Mouse (Mus musculus) kidney, adult 9 months (tissue): ENCODE data around the gene Gm10134.
A peak's percentile ranks its signal among the peaks of the same experiment; 100 is the strongest.
"Not testable (repeated sequence)": the region's sequence is repeated elsewhere in the genome, so short reads cannot be mapped to it uniquely, and the experiment has no call there.

Source experiments
- DNase-seq: peaks from one replicate; pipeline ENCODE4 v3.0.0; 2022

Gene Gm10134

DNA sequence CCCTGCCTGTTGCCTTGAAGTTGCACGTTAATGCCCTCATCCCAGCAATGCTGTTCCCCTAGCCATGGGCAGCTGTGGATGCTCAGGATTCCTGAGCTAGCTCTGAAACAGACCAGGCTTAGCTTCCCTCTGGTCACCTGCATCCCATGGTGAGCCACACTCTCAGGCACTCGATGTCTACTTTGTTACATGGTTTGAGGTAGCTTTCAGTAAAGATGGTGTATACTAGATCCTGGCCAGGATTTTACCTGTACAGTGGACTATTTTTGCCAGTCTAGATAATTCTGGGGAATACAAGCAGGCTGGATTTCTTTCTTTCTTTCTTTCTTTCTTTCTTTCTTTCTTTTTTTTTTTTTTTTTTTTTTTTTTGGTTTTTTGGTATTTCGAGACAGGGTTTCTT lies at the start of gene Gm10134:
Gm10134 (plus strand) TSS at position 301 of the 400 bp plus-strand sequence.
- DNase-seq: no peak

DNA sequence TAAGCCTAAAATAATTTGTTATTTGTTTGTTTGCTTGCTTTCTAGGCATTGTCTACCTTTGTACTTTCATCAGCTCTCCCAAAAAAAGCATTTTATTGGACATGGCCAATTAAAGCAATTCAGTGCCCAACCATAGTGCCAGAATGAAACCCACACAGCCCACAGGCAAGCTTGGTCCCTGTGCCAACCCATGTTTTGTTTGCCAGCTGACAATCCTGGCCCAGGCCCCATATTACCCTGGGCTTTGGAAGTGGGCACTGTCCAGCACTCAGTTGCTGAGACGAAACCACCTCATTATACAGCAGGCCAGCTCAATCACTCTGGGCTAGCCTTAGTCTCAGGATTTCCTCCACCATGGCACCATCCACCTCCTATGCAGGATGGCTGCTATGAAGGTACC lies 49.3 kb upstream of the Gm10134 start:
- DNase-seq: no peak

GRCm38 (mm10) chr2:28463919-28464318 lies 42.0 kb upstream of the Gm10134 start:
- peak; percentile 75 for DNase-seq

DNA sequence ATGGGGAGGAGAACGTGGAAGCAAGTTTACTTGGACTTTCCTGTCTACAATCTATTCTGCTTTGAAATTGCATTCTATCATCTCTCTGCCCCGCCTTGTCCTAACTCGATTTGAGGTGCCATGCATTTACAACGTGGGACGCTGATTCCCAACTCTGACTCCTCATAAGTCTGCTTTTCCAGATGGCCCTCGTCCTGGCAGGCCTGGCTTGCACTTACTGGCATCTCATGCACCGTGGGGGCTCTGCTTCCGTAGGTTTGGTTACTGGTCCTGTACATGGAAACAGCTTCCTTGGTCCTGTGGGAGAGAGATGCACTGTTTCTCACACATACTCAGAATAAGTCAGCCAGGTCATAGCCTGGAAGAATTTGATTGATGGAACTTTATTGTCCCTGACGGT lies 41.0 kb upstream of the Gm10134 start:
- DNase-seq: no peak

DNA sequence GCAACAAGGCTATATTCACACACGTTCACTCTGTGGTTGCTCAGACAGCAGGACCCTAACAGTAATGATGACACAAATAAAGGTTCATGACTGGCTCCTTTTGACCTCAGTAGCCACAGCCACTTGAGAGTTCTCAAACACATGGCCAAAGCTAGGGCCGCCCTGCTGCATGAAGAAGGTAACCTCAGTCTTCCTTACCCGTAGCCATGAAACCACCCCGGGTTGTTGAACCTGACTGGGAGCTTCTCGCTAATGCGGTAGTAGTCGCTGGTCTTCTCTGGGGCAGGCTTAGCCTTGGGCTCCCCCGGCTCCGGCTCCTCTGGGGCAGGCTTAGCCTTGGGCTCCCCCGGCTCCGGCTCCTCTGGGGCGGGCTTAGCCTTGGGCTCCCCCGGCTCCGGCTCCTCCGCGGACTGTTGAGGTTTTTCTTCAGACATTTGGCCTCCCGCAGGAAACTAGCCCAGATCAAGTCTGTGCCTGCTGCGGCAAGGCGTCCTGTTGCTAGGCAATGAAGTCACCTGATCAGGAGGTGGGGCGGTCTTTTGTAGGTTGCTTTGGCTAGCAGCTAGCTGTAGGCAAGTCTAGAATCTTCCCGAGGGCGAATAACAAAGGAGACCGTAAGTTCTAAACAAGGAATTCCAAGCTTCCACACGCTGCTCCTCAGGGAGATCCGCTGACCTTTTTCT lies 39.9 kb upstream of the Gm10134 start, which contains the start of gene 1700007K13Rik:
1700007K13Rik (minus strand) TSS at position 497 of the 683 bp plus-strand sequence.
- DNase-seq: peak; percentile 83

DNA sequence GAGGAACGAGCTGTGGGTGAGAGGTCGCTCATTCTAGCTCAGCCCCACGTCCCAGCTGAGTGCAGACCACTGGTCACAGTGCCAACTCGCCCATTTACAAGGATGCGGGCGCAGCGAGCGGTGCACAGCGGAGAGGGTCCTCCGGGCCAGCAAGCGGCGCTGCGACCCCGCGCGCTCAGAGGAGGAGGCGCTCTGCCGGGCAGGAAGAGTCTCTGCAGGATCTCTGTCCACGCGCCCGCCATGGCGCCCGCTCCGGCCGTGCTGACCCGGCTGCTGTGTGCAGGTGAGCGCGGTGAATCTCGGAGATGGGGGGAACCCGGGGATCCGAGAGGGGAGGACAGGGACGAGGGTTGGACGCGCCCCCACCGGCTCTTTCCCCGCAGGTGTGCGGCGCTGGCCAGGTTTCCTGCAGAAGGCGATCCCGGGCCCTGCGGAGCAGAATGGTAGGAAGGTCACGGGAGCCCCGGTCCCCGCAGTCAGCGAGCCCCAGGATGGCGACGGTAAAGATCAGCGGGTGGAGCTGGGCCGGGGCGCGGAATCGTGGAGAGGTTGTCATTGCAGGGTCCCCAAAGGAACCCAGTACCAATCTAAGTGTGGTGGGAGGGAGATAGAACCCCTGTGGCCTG lies 37.9 kb upstream of the Gm10134 start, which contains the start of gene Mrps2:
Mrps2 (plus strand) TSS at position 207 of the 626 bp plus-strand sequence.
- peak; percentile 84 for DNase-seq

GRCm38 (mm10) chr2:28468486-28469225 lies 37.2 kb upstream of the Gm10134 start:
- DNase-seq: no peak

DNA sequence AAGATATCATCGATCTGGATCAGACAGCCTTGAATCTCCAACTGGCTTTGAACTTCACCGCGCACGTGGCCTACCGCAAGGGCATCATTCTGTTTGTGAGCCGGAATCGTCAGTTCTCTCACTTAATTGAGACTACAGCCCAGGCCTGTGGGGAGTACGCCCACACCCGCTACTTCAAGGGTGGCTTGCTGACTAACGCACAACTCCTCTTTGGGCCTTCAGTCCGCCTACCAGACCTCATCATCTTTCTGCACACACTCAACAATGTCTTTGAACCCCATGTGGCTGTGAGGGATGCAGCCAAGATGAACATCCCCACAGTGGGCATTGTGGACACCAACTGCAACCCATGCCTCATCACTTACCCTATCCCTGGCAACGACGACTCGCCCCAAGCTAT lies 36.4 kb upstream of the Gm10134 start:
- DNase-seq: no peak

- no peak for DNase-seq
Observed at GRCm38 (mm10) chr2:28470591-28470990, 35.3 kb upstream of the Gm10134 start.

DNA sequence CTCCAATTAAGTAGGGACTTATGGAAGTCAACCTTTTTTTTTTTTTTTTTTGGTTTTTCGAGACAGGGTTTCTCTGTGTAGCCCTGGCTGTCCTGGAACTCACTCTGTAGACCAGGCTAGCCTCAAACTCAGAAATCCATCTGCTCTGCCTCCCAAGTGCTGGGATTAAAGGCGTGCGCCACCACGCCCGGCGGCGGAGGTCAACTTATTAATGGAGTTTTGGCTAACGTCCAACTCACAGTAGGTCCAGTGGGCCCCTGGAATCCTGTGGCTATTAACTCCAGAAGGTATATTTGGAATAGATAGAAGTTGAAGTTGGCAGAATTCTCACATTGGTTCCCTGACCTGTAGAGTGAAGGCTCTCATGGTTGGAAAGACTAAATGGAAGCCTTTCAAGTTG lies 33.9 kb upstream of the Gm10134 start:
- not testable (repeated sequence) for DNase-seq

GRCm38 (mm10) chr2:28477993-28478392 lies 27.9 kb upstream of the Gm10134 start:
- DNase-seq: not testable (repeated sequence)

GRCm38 (mm10) chr2:28479208-28480204 lies 26.4 kb upstream of the Gm10134 start:
- no peak for DNase-seq

GRCm38 (mm10) chr2:28483861-28484260 lies 22.0 kb upstream of the Gm10134 start:
- DNase-seq: peak; percentile 73

GRCm38 (mm10) chr2:28494521-28494920 lies 11.4 kb upstream of the Gm10134 start:
- DNase-seq: no peak

GRCm38 (mm10) chr2:28495207-28495756 lies 10.6 kb upstream of the Gm10134 start:
- peak; percentile 38 for DNase-seq

DNA sequence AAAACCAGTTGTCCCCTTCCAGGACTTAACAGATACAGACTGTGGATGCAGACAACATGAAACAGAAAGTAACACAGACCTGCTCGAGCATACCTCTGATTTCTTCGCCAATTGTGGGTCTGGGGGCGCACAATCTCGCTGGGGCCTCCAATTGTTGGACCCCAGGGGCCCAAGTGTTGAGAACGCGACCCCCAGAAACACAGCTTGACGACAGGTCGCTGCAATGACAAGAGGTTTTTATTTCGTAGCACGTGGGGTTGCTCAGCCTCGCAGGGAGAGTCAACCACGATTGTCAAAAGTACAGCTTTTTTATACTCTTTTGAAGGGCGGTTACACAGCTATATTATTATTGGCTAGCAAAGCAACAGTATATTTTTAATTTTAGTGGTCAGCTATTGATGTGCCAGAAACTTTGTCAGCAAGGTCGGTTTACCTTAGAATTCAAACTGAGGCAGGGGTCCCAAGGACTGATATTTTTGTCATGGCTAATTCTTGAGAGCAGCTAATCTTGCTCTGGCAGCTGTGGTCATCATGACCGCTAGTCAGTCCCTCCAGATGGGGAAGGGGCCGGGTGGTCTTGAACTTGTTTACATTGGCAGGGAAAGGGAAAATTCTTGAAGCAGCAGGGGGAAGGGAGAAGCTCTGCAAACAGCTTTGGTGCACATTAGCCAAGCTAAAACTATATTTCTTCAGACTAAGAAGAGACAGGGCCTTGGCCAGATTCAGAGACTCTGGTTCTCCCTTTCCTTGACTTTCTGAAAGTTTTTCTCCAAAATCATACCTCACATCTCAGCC lies 9.9 kb upstream of the Gm10134 start:
- DNase-seq: no peak

DNA sequence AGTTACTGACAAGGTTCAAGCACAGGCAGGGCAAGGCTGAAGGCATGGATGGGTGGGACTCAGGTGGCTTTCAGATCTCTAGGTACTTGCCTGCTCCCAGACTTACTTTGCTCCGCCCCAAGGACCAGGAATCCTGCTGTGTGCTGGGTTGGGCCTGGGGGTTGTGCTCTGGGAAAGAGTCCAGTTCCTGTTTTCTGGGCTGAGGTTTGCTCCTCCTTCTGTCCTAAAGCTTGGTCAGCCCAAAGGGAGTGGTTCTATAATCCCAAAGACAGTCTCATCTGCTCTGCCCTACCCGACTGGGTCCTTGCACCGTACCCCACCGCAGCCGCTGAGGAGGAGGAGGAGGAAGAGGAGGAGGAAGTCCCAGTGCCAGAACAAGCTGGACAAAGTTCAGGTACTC lies 9.2 kb upstream of the Gm10134 start, which contains the start of gene Gbgt1:
Gbgt1 (plus strand) TSS at position 221 of the 400 bp plus-strand sequence.
- DNase-seq: no peak

DNA sequence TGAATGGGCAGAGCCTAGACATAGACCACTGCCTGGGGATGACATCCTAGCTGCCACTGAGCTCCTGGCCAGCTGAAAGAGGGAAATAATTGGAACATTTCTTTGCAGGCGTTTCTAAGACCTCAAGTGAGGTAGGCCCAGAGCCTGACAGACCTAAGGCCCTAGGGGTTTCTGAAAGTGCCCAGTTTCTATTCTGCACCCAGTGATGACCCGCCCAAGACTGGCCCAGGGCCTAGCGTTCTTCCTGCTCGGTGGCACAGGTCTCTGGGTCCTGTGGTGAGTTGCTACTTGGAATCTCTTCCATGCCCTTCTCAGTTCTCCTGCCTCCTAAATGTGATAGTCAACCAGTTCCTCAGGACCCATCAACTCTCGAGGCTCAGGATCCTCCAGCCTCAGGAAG lies 8.3 kb upstream of the Gm10134 start:
- DNase-seq: no peak

GRCm38 (mm10) chr2:28498431-28498830 lies 7.5 kb upstream of the Gm10134 start:
- no peak for DNase-seq

DNA sequence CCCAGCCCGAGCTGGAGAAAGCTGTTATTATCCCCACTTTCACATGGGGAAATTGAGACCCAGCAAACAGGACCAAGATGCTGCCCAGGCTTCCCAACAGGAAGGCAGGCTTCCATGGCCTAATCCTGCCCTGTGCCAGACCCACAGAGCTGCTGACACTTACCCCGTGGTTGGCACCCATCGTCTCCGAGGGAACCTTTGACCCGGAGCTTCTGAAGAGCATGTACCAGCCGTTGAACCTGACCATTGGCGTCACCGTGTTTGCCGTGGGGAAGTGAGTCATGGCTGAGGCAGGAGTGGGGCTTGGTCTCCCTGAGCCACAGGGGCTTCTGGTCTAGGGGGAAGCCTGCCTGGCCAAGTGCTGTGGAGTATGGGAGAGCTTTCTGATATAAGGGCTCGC lies 2.9 kb upstream of the Gm10134 start:
- peak; percentile 53 for DNase-seq

DNA sequence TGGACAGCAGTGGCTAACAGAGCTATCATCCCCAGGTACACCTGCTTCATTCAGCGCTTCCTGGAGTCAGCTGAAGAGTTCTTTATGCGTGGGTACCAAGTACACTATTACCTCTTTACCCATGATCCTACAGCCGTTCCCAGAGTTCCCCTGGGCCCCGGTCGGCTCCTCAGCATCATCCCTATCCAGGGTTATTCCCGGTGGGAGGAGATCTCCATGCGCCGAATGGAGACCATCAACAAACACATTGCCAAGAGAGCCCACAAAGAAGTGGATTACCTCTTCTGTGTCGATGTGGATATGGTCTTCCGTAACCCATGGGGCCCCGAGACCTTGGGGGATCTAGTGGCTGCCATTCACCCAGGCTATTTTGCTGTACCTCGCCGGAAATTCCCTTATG lies 1.2 kb upstream of the Gm10134 start:
- no peak for DNase-seq
